Mouse (Mus musculus) monocyte, adult 5-6 weeks (primary cell): ENCODE data around the gene Ccnyl1. TPM values are rescaled to one million over a fixed set of nuclear protein-coding genes. Genes with fewer than 3 reads are reported as not detected.

Source experiments
- ATAC-seq: fragments of 153-309, 156-312 bp; replicated peaks from 2 replicates; pipeline ENCODE4 v1.8.0; 2017; ENCODE audit warnings: mild to moderate bottlenecking; ENCODE audit not compliant: low TSS enrichment, insufficient number of reproducible peaks, severe bottlenecking, poor library complexity, low FRiP score
- total RNA-seq: library from RNA; stranded (forward); fragments of 200-1000, 200-491, 200-594 nt; gene quantifications from 3 replicates; pipeline ENCODE4 v1.2.3, GENCODE M21; 2017

Gene Ccnyl1
- total RNA-seq, 1 experiment from 2014 or later, result 4.4 TPM

DNA sequence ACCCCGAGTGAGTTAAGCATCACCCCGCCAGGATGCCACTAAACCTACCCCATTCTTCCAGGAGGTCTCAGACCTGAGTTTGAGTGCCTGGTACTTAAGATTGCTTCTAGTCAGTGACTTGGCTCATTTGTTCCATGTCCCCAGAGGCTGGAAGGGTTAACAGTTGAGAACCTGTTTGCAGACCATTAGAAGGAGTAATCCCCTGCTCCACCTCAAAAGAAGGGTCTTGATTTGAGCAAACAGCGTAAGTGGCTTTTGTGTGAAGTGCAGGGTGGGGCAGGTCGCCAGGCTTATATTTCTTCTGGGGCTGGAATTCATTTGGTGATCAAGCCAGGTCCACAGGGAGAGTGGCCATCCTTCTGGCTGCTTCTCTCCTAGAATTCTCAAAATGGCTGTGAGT lies 83.0 kb downstream of the Ccnyl1 start:
- no peak for ATAC-seq

Other genes starting within 250 kb of the Ccnyl1 start
- gene Creb1, start 157.8 kb upstream of the Ccnyl1 start, total RNA-seq, result 83.1 to 134 TPM (median 89.6 TPM) in 3 replicates
- 6.1 to 15.6 TPM (median 9.5 TPM) in 3 replicates for gene Mettl21a, start 73.2 kb upstream of the Ccnyl1 start, total RNA-seq
- gene Fzd5, start 47.3 kb downstream of the Ccnyl1 start, total RNA-seq, result 4.8 to 20.0 TPM (median 6.9 TPM) in 3 replicates